Mouse (Mus musculus): ENCODE data around the gene Ntf5. TPM values are rescaled to one million over a fixed set of nuclear protein-coding genes. Genes with fewer than 3 reads are reported as not detected.

Gene Ntf5
- total and polyA plus RNA-seq, 3 experiments = 0.16 to 0.60 TPM; not detected in 1

- Histone ChIP-seq H3K27me3 (ENCODE audit: insufficient read depth, low read length) (no peaks in the 10 kb centered on the region), H3K9me3 (replicated peaks) (no peaks in the 10 kb centered on the region), H3K36me3 (replicated peaks) (peaks cover 99% of the 10 kb centered on the region), H3K4me1 (ENCODE audit: insufficient read depth, low read depth, low read length) (peaks cover 57% of the 10 kb centered on the region), H3K4me3 (ENCODE audit: low read depth, low read length) (no peak overlapping the region)
- no peak for TF ChIP-seq GATA1 (IDR thresholded peaks at IDR 0.05; ENCODE audit: borderline replicate concordance, low read length)
- no peak for TF ChIP-seq GATA2 (IDR thresholded peaks at IDR 0.05; ENCODE audit: borderline replicate concordance, low read depth, low read length)
- no peak for TF ChIP-seq CTCF (IDR thresholded peaks at IDR 0.05; ENCODE audit: low read depth, low read length)
- no peak for TF ChIP-seq POLR2AphosphoS5 (IDR thresholded peaks at IDR 0.05; ENCODE audit: insufficient replicate concordance, low read depth, low read length)
- TF ChIP-seq TAL1 (conservative IDR thresholded peaks at IDR 0.05; ENCODE audit: low read depth, low read length) = no peak
- no peak for DNase-seq (ENCODE audit: low spot score)
- no peak for ATAC-seq (ENCODE audit: extremely low read depth, insufficient number of reproducible peaks, low FRiP score, poor library complexity, severe bottlenecking)
Observed at GRCm38 (mm10) chr7:45426556-45426955, 13.1 kb downstream of the Ntf5 start.

- peaks cover 81% of the 10 kb centered on the region for H3K4me1 ChIP-seq (ENCODE audit: insufficient read depth, low read depth, low read length)
- ATAC-seq (ENCODE audit: extremely low read depth, insufficient number of reproducible peaks, low FRiP score, poor library complexity, severe bottlenecking) (no peak), DNase-seq (ENCODE audit: low spot score) (no peak)
- no peaks in the 10 kb centered on the region for H3K9me3 ChIP-seq (replicated peaks)
- TF ChIP-seq CTCF (IDR thresholded peaks at IDR 0.05; ENCODE audit: low read depth, low read length) (no peak), GATA1 (IDR thresholded peaks at IDR 0.05; ENCODE audit: borderline replicate concordance, low read length) (no peak), GATA2 (IDR thresholded peaks at IDR 0.05; ENCODE audit: borderline replicate concordance, low read depth, low read length) (no peak), POLR2AphosphoS5 (IDR thresholded peaks at IDR 0.05; ENCODE audit: insufficient replicate concordance, low read depth, low read length) (no peak), TAL1 (conservative IDR thresholded peaks at IDR 0.05; ENCODE audit: low read depth, low read length) (no peak)
- H3K4me3 ChIP-seq (ENCODE audit: low read depth, low read length) = peak overlapping the region; percentile 73
- H3K27me3 ChIP-seq (ENCODE audit: insufficient read depth, low read length) = no peaks in the 10 kb centered on the region
- peaks cover 74% of the 10 kb centered on the region for H3K36me3 ChIP-seq (replicated peaks)
Observed at GRCm38 (mm10) chr7:45433835-45434202, 20.3 kb downstream of the Ntf5 start.

- ATAC-seq (ENCODE audit: extremely low read depth, insufficient number of reproducible peaks, low FRiP score, poor library complexity, severe bottlenecking) = peak; percentile 93
- H3K27me3 ChIP-seq (ENCODE audit: insufficient read depth, low read length) = no peaks in the 10 kb centered on the region
- TF ChIP-seq CTCF (IDR thresholded peaks at IDR 0.05; ENCODE audit: low read depth, low read length) (peak; percentile 87), GATA1 (IDR thresholded peaks at IDR 0.05; ENCODE audit: borderline replicate concordance, low read length) (no peak), POLR2AphosphoS5 (IDR thresholded peaks at IDR 0.05; ENCODE audit: insufficient replicate concordance, low read depth, low read length) (no peak)
- H3K9me3 ChIP-seq (replicated peaks) = no peaks in the 10 kb centered on the region
- peak; percentile 95 for DNase-seq (ENCODE audit: low spot score)
- H3K36me3 ChIP-seq (replicated peaks) = peaks cover 72% of the 10 kb centered on the region
- H3K4me3 ChIP-seq (ENCODE audit: low read depth, low read length) = peak within 1 kb of the TSS; percentile 73
- H3K4me1 ChIP-seq (ENCODE audit: insufficient read depth, low read depth, low read length) = peaks cover 77% of the 10 kb centered on the region
Observed at GRCm38 (mm10) chr7:45434203-45435015, 20.9 kb downstream of the Ntf5 start, which contains the start of gene Gys1. Gys1 (plus strand) TSS chr7:45434844.

GRCm38 (mm10) chr7:45435038-45435437 lies 21.5 kb downstream of the Ntf5 start:
- Histone ChIP-seq H3K4me1 (ENCODE audit: insufficient read depth, low read depth, low read length) (peaks cover 73% of the 10 kb centered on the region), H3K36me3 (replicated peaks) (peaks cover 72% of the 10 kb centered on the region), H3K9me3 (replicated peaks) (no peaks in the 10 kb centered on the region), H3K27me3 (ENCODE audit: insufficient read depth, low read length) (no peaks in the 10 kb centered on the region), H3K4me3 (ENCODE audit: low read depth, low read length) (peak overlapping the region; percentile 73)
- no peak for ATAC-seq (ENCODE audit: extremely low read depth, insufficient number of reproducible peaks, low FRiP score, poor library complexity, severe bottlenecking)
- DNase-seq (ENCODE audit: low spot score) = no peak
- TF ChIP-seq TAL1 (conservative IDR thresholded peaks at IDR 0.05; ENCODE audit: low read depth, low read length) (no peak), CTCF (IDR thresholded peaks at IDR 0.05; ENCODE audit: low read depth, low read length) (no peak), POLR2AphosphoS5 (IDR thresholded peaks at IDR 0.05; ENCODE audit: insufficient replicate concordance, low read depth, low read length) (no peak), GATA1 (IDR thresholded peaks at IDR 0.05; ENCODE audit: borderline replicate concordance, low read length) (no peak), GATA2 (IDR thresholded peaks at IDR 0.05; ENCODE audit: borderline replicate concordance, low read depth, low read length) (no peak)

- H3K36me3 ChIP-seq (replicated peaks) = peaks cover 72% of the 10 kb centered on the region
- no peaks in the 10 kb centered on the region for H3K9me3 ChIP-seq (replicated peaks)
- ATAC-seq (ENCODE audit: extremely low read depth, insufficient number of reproducible peaks, low FRiP score, poor library complexity, severe bottlenecking) (no peak), DNase-seq (ENCODE audit: low spot score) (no peak)
- no peak overlapping the region for H3K4me3 ChIP-seq (ENCODE audit: low read depth, low read length)
- no peak for TF ChIP-seq TAL1 (conservative IDR thresholded peaks at IDR 0.05; ENCODE audit: low read depth, low read length)
- TF ChIP-seq GATA1 (IDR thresholded peaks at IDR 0.05; ENCODE audit: borderline replicate concordance, low read length) = no peak
- no peak for TF ChIP-seq CTCF (IDR thresholded peaks at IDR 0.05; ENCODE audit: low read depth, low read length)
- TF ChIP-seq GATA2 (IDR thresholded peaks at IDR 0.05; ENCODE audit: borderline replicate concordance, low read depth, low read length) = no peak
- no peak for TF ChIP-seq POLR2AphosphoS5 (IDR thresholded peaks at IDR 0.05; ENCODE audit: insufficient replicate concordance, low read depth, low read length)
- H3K27me3 ChIP-seq (ENCODE audit: insufficient read depth, low read length) = no peaks in the 10 kb centered on the region
- peaks cover 59% of the 10 kb centered on the region for H3K4me1 ChIP-seq (ENCODE audit: insufficient read depth, low read depth, low read length)
Observed at GRCm38 (mm10) chr7:45436444-45436843, 22.9 kb downstream of the Ntf5 start.

GRCm38 (mm10) chr7:45437046-45437445 lies 23.6 kb downstream of the Ntf5 start:
- H3K4me1 ChIP-seq (ENCODE audit: insufficient read depth, low read depth, low read length) = peaks cover 53% of the 10 kb centered on the region
- peaks cover 72% of the 10 kb centered on the region for H3K36me3 ChIP-seq (replicated peaks)
- ATAC-seq (ENCODE audit: extremely low read depth, insufficient number of reproducible peaks, low FRiP score, poor library complexity, severe bottlenecking) (no peak), DNase-seq (ENCODE audit: low spot score) (no peak)
- TF ChIP-seq GATA1 (IDR thresholded peaks at IDR 0.05; ENCODE audit: borderline replicate concordance, low read length) = no peak
- no peak for TF ChIP-seq POLR2AphosphoS5 (IDR thresholded peaks at IDR 0.05; ENCODE audit: insufficient replicate concordance, low read depth, low read length)
- no peak for TF ChIP-seq GATA2 (IDR thresholded peaks at IDR 0.05; ENCODE audit: borderline replicate concordance, low read depth, low read length)
- no peak for TF ChIP-seq TAL1 (conservative IDR thresholded peaks at IDR 0.05; ENCODE audit: low read depth, low read length)
- no peak for TF ChIP-seq CTCF (IDR thresholded peaks at IDR 0.05; ENCODE audit: low read depth, low read length)
- no peaks in the 10 kb centered on the region for H3K27me3 ChIP-seq (ENCODE audit: insufficient read depth, low read length)
- H3K9me3 ChIP-seq (replicated peaks) = no peaks in the 10 kb centered on the region
- no peak overlapping the region for H3K4me3 ChIP-seq (ENCODE audit: low read depth, low read length)

Measured in G1E (cell line).